Mouse (Mus musculus) subcutaneous adipose tissue, adult 2 months (tissue): ENCODE data around the gene Asf1a. TPM values are rescaled to one million over a fixed set of nuclear protein-coding genes. Genes with fewer than 3 reads are reported as not detected.

Source experiments
- polyA plus RNA-seq: library from polyadenylated mRNA; depleted of rRNA; stranded (reverse); fragments of >200 nt; gene quantifications from 2 replicates; pipeline ENCODE4 v1.2.3, GENCODE M21; 2012; ENCODE audit warnings: low replicate concordance; rRNA removed

Asf1a gene
- polyA plus RNA-seq: 6.9 and 8.0 TPM in 2 replicates

DNA sequence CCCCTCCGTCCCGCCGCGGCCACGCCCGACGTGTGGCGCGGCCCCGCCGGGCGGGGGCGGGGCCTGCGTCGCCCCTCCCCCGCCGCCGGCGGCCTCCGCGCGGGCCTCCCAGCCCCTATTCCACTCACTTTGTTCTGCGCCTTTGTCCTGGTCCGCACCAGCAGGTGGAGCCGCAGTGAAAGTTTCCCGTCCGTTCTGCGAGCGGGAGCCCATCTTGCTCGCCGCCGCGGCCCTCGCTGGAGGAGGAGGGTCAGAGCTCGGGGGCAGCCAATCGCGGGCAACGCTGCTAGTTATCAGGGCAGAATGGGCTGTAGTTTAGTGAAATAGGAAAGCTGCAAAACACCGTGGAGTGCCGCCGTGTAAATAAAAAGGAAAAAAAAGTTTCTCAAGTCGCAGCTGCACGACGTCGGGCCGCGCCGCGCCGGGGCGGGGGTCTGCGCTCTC lies at the start of gene Asf1a:
Gene Asf1a (plus strand): TSS at position 81 of the 444 bp plus-strand sequence.

DNA sequence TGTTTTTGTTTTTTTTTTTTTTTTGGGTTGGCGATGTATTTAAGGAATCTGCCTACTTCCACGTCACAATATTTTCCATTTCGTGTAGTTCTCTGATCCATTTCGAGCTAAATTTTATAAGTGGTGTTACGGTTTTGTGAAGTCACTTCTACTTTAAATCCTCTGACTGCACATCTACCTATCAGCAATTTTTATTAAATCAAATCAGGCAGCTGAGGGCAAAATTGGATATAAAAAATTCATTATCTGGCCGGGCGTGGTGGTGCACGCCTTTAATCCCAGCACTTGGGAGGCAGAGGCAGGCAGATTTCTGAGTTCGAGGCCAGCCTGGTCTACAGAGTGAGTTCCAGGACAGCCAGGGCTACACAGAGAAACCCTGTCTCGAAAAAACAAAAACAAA lies 33.8 kb downstream of the Asf1a start, which contains the start of gene Mcm9:
Gene Mcm9 (minus strand): TSS at position 101 of the 400 bp plus-strand sequence.

Other genes starting within 250 kb of the Asf1a start
- gene Cep85l, start 216.8 kb upstream of the Asf1a start, polyA plus RNA-seq: 9.0 and 10.6 TPM in 2 replicates
- gene Mcm9, start 33.7 kb downstream of the Asf1a start, polyA plus RNA-seq: 2.9 and 5.1 TPM in 2 replicates
- 1.1 and 1.4 TPM in 2 replicates for gene Fam184a, start 154.4 kb downstream of the Asf1a start, polyA plus RNA-seq